Mouse (Mus musculus): ENCODE results near the gene Pigk. TPM values are rescaled to one million over a fixed set of nuclear protein-coding genes. Genes with fewer than 3 reads are reported as not detected.

Pigk gene
- polyA plus RNA-seq, 1 experiment from 2014 or later: 35.9 TPM

GRCm38 (mm10) chr3:152842648-152843047, 128.7 kb downstream of the Pigk start:
- no peaks in the 10 kb centered on the region for H3K36me3 ChIP-seq (ENCODE audit: control insufficient read depth, insufficient read depth, low read length)
- no peaks in the 10 kb centered on the region for H3K27me3 ChIP-seq (replicated peaks; ENCODE audit: control insufficient read depth, insufficient read depth, low read length)
- H3K9me3 ChIP-seq (ENCODE audit: control insufficient read depth, low read length): no peaks in the 10 kb centered on the region
- no peak overlapping the region for H3K4me3 ChIP-seq (ENCODE audit: low read length)
- ATAC-seq: no peak
- no peak overlapping the region for H3K27ac ChIP-seq (ENCODE audit: low read length)
- no peaks in the 10 kb centered on the region for H3K4me1 ChIP-seq (ENCODE audit: control insufficient read depth, insufficient read depth, low read length)
- H3K9ac ChIP-seq (ENCODE audit: low read depth, low read length): no peak overlapping the region
- H3K4me2 ChIP-seq (ENCODE audit: low read depth, low read length): no peak overlapping the region
- 72% methylated on average over 3 of the region's 3 CpGs for WGBS

- Histone ChIP-seq H3K27ac (ENCODE audit: low read length) (no peak overlapping the region), H3K4me3 (ENCODE audit: low read length) (no peak overlapping the region), H3K36me3 (ENCODE audit: control insufficient read depth, insufficient read depth, low read length) (no peaks in the 10 kb centered on the region), H3K4me2 (ENCODE audit: low read depth, low read length) (no peak overlapping the region), H3K9me3 (ENCODE audit: control insufficient read depth, low read length) (no peaks in the 10 kb centered on the region), H3K27me3 (replicated peaks; ENCODE audit: control insufficient read depth, insufficient read depth, low read length) (no peaks in the 10 kb centered on the region), H3K4me1 (ENCODE audit: control insufficient read depth, insufficient read depth, low read length) (no peaks in the 10 kb centered on the region), H3K9ac (ENCODE audit: low read depth, low read length) (no peak overlapping the region)
- ATAC-seq: no peak
Measured at GRCm38 (mm10) chr3:152843925-152844324, 130.0 kb downstream of the Pigk start.

- Histone ChIP-seq H3K4me2 (ENCODE audit: low read depth, low read length) (no peak overlapping the region), H3K27me3 (replicated peaks; ENCODE audit: control insufficient read depth, insufficient read depth, low read length) (no peaks in the 10 kb centered on the region), H3K9ac (ENCODE audit: low read depth, low read length) (no peak overlapping the region), H3K27ac (ENCODE audit: low read length) (no peak overlapping the region), H3K36me3 (ENCODE audit: control insufficient read depth, insufficient read depth, low read length) (no peaks in the 10 kb centered on the region), H3K4me1 (ENCODE audit: control insufficient read depth, insufficient read depth, low read length) (no peaks in the 10 kb centered on the region), H3K4me3 (ENCODE audit: low read length) (no peak overlapping the region), H3K9me3 (ENCODE audit: control insufficient read depth, low read length) (no peaks in the 10 kb centered on the region)
- 45% methylated on average over 12 of the region's 12 CpGs for whole genome bisulfite sequencing
- ATAC-seq: no peak
Measured at GRCm38 (mm10) chr3:152855006-152855614, 141.2 kb downstream of the Pigk start.

GRCm38 (mm10) chr3:152856095-152856494, 142.2 kb downstream of the Pigk start:
- 61% methylated on average over 10 of the region's 10 CpGs for WGBS
- H3K9ac ChIP-seq (ENCODE audit: low read depth, low read length): no peak overlapping the region
- no peaks in the 10 kb centered on the region for H3K27me3 ChIP-seq (replicated peaks; ENCODE audit: control insufficient read depth, insufficient read depth, low read length)
- H3K9me3 ChIP-seq (ENCODE audit: control insufficient read depth, low read length): no peaks in the 10 kb centered on the region
- no peaks in the 10 kb centered on the region for H3K36me3 ChIP-seq (ENCODE audit: control insufficient read depth, insufficient read depth, low read length)
- H3K4me3 ChIP-seq (ENCODE audit: low read length): no peak overlapping the region
- H3K27ac ChIP-seq (ENCODE audit: low read length): no peak overlapping the region
- no peak for ATAC-seq
- no peaks in the 10 kb centered on the region for H3K4me1 ChIP-seq (ENCODE audit: control insufficient read depth, insufficient read depth, low read length)
- no peak overlapping the region for H3K4me2 ChIP-seq (ENCODE audit: low read depth, low read length)

GRCm38 (mm10) chr3:152861450-152861849, 147.6 kb downstream of the Pigk start:
- Histone ChIP-seq H3K9me3 (ENCODE audit: control insufficient read depth, low read length) (no peaks in the 10 kb centered on the region), H3K4me1 (ENCODE audit: control insufficient read depth, insufficient read depth, low read length) (no peaks in the 10 kb centered on the region), H3K4me2 (ENCODE audit: low read depth, low read length) (no peak overlapping the region), H3K27me3 (replicated peaks; ENCODE audit: control insufficient read depth, insufficient read depth, low read length) (no peaks in the 10 kb centered on the region), H3K9ac (ENCODE audit: low read depth, low read length) (no peak overlapping the region), H3K4me3 (ENCODE audit: low read length) (no peak overlapping the region), H3K27ac (ENCODE audit: low read length) (no peak overlapping the region), H3K36me3 (ENCODE audit: control insufficient read depth, insufficient read depth, low read length) (no peaks in the 10 kb centered on the region)
- WGBS: 51% methylated on average over 4 of the region's 4 CpGs
- no peak for ATAC-seq

- ATAC-seq: no peak
- Histone ChIP-seq H3K4me1 (ENCODE audit: control insufficient read depth, insufficient read depth, low read length) (no peaks in the 10 kb centered on the region), H3K36me3 (ENCODE audit: control insufficient read depth, insufficient read depth, low read length) (no peaks in the 10 kb centered on the region), H3K9me3 (ENCODE audit: control insufficient read depth, low read length) (no peaks in the 10 kb centered on the region), H3K27me3 (replicated peaks; ENCODE audit: control insufficient read depth, insufficient read depth, low read length) (no peaks in the 10 kb centered on the region), H3K4me3 (ENCODE audit: low read length) (no peak overlapping the region), H3K4me2 (ENCODE audit: low read depth, low read length) (no peak overlapping the region), H3K9ac (ENCODE audit: low read depth, low read length) (no peak overlapping the region), H3K27ac (ENCODE audit: low read length) (no peak overlapping the region)
- WGBS: 85% methylated on average over 1 of the region's 1 CpGs
Measured at GRCm38 (mm10) chr3:152861978-152862377, 148.1 kb downstream of the Pigk start.

- H3K4me3 ChIP-seq (ENCODE audit: low read length): no peak overlapping the region
- no peaks in the 10 kb centered on the region for H3K4me1 ChIP-seq (ENCODE audit: control insufficient read depth, insufficient read depth, low read length)
- no peak overlapping the region for H3K9ac ChIP-seq (ENCODE audit: low read depth, low read length)
- no peaks in the 10 kb centered on the region for H3K36me3 ChIP-seq (ENCODE audit: control insufficient read depth, insufficient read depth, low read length)
- 81% methylated on average over 22 of the region's 22 CpGs for WGBS
- no peak overlapping the region for H3K4me2 ChIP-seq (ENCODE audit: low read depth, low read length)
- no peak for ATAC-seq
- no peaks in the 10 kb centered on the region for H3K9me3 ChIP-seq (ENCODE audit: control insufficient read depth, low read length)
- no peaks in the 10 kb centered on the region for H3K27me3 ChIP-seq (replicated peaks; ENCODE audit: control insufficient read depth, insufficient read depth, low read length)
- H3K27ac ChIP-seq (ENCODE audit: low read length): no peak overlapping the region
Measured at GRCm38 (mm10) chr3:152866035-152866965, 152.4 kb downstream of the Pigk start.

- H3K4me1 ChIP-seq (ENCODE audit: control insufficient read depth, insufficient read depth, low read length): no peaks in the 10 kb centered on the region
- no peak for ATAC-seq
- no peak overlapping the region for H3K27ac ChIP-seq (ENCODE audit: low read length)
- H3K9me3 ChIP-seq (ENCODE audit: control insufficient read depth, low read length): no peaks in the 10 kb centered on the region
- H3K4me3 ChIP-seq (ENCODE audit: low read length): no peak overlapping the region
- no peak overlapping the region for H3K9ac ChIP-seq (ENCODE audit: low read depth, low read length)
- no peaks in the 10 kb centered on the region for H3K36me3 ChIP-seq (ENCODE audit: control insufficient read depth, insufficient read depth, low read length)
- H3K4me2 ChIP-seq (ENCODE audit: low read depth, low read length): no peak overlapping the region
- no peaks in the 10 kb centered on the region for H3K27me3 ChIP-seq (replicated peaks; ENCODE audit: control insufficient read depth, insufficient read depth, low read length)
- WGBS: 73% methylated on average over 12 of the region's 12 CpGs
Measured at GRCm38 (mm10) chr3:152867654-152868525, 154.0 kb downstream of the Pigk start.

GRCm38 (mm10) chr3:152872054-152872453, 158.2 kb downstream of the Pigk start:
- H3K36me3 ChIP-seq (ENCODE audit: control insufficient read depth, insufficient read depth, low read length): no peaks in the 10 kb centered on the region
- 85% methylated on average over 12 of the region's 12 CpGs for WGBS
- no peak overlapping the region for H3K9ac ChIP-seq (ENCODE audit: low read depth, low read length)
- H3K4me1 ChIP-seq (ENCODE audit: control insufficient read depth, insufficient read depth, low read length): no peaks in the 10 kb centered on the region
- H3K9me3 ChIP-seq (ENCODE audit: control insufficient read depth, low read length): no peaks in the 10 kb centered on the region
- no peak overlapping the region for H3K4me3 ChIP-seq (ENCODE audit: low read length)
- H3K27me3 ChIP-seq (replicated peaks; ENCODE audit: control insufficient read depth, insufficient read depth, low read length): no peaks in the 10 kb centered on the region
- ATAC-seq: no peak
- H3K27ac ChIP-seq (ENCODE audit: low read length): no peak overlapping the region
- no peak overlapping the region for H3K4me2 ChIP-seq (ENCODE audit: low read depth, low read length)

All from intestine, embryonic 16.5 days (tissue).